Mouse (Mus musculus) cortical plate, adult 2 months (tissue): ENCODE results near the gene Itpr1. TPM values are rescaled to one million over a fixed set of nuclear protein-coding genes. Genes with fewer than 3 reads are reported as not detected.

Experiments
- H3K27ac ChIP-seq: fragments of 200-500 bp; 2 replicates; pipeline ENCODE4 v1.5.1; 2012; ENCODE audit warnings: low read length, control low read depth, inconsistent platforms; ENCODE audit not compliant: insufficient read depth
- H3K4me1 ChIP-seq: fragments of 200-500 bp; 2 replicates; pipeline ENCODE4 v1.6.1; 2011; ENCODE audit warnings: low read length; ENCODE audit not compliant: control insufficient read depth, insufficient read depth
- H3K4me3 ChIP-seq: fragments of 200-500 bp; 2 replicates; pipeline ENCODE4 v1.5.1; 2011; ENCODE audit warnings: mild to moderate bottlenecking, low read length, control low read depth; ENCODE audit not compliant: insufficient read depth
- CTCF ChIP-seq: fragments of 200-500 bp; IDR thresholded peaks from 2 replicates; pipeline ENCODE4 v1.5.1; 2011; ENCODE audit warnings: mild to moderate bottlenecking, control low read depth, low read length; ENCODE audit not compliant: insufficient read depth; ENCODE audit errors: extremely low read depth
- POLR2A ChIP-seq: fragments of 200-500 bp; IDR thresholded peaks from 2 replicates; pipeline ENCODE4 v1.6.1; 2011; ENCODE audit warnings: mild to moderate bottlenecking, low read length, control low read depth; ENCODE audit not compliant: insufficient read depth; ENCODE audit errors: extremely low read depth
- polyA plus RNA-seq: library from polyadenylated mRNA; depleted of rRNA; stranded (reverse); fragments of >200 nt; gene quantifications from 2 replicates; pipeline ENCODE4 v1.2.3, GENCODE M21; 2012

The Itpr1 gene
- polyA plus RNA-seq, 1 experiment: 152 TPM

GRCm38 (mm10) chr6:108226230-108226629, 13.3 kb downstream of the Itpr1 start:
- Histone ChIP-seq H3K4me3 (no peak overlapping the region), H3K4me1 (peaks cover 2% of the 10 kb centered on the region), H3K27ac (no peak overlapping the region)
- no peak for TF ChIP-seq CTCF
- no peak for TF ChIP-seq POLR2A

GRCm38 (mm10) chr6:108227461-108227860, 14.6 kb downstream of the Itpr1 start:
- Histone ChIP-seq H3K4me3 (no peak overlapping the region), H3K4me1 (peaks cover 3% of the 10 kb centered on the region), H3K27ac (no peak overlapping the region)
- no peak for TF ChIP-seq CTCF
- no peak for TF ChIP-seq POLR2A

GRCm38 (mm10) chr6:108228048-108228447, 15.2 kb downstream of the Itpr1 start:
- Histone ChIP-seq H3K4me3 (no peak overlapping the region), H3K27ac (no peak overlapping the region), H3K4me1 (peaks cover 3% of the 10 kb centered on the region)
- TF ChIP-seq CTCF (no peak), POLR2A (no peak)

- no peak for TF ChIP-seq POLR2A
- TF ChIP-seq CTCF: no peak
- peaks cover 3% of the 10 kb centered on the region for H3K4me1 ChIP-seq
- H3K27ac ChIP-seq: no peak overlapping the region
- H3K4me3 ChIP-seq: no peak overlapping the region
These were observed 15.7 kb downstream of the Itpr1 start for GRCm38 (mm10) chr6:108228601-108229000.

- Histone ChIP-seq H3K4me3 (no peak overlapping the region), H3K4me1 (peaks cover 3% of the 10 kb centered on the region), H3K27ac (no peak overlapping the region)
- TF ChIP-seq CTCF (no peak), POLR2A (no peak)
These were observed 17.7 kb downstream of the Itpr1 start for GRCm38 (mm10) chr6:108230608-108231007.

GRCm38 (mm10) chr6:108231892-108232710, 19.2 kb downstream of the Itpr1 start:
- H3K4me3 ChIP-seq: no peak overlapping the region
- peaks cover 8% of the 10 kb centered on the region for H3K4me1 ChIP-seq
- H3K27ac ChIP-seq: no peak overlapping the region
- TF ChIP-seq POLR2A (no peak), CTCF (0 out of 2 replicates have a peak, but pooled peaks have one; percentile 19)

GRCm38 (mm10) chr6:108233070-108233469, 20.2 kb downstream of the Itpr1 start:
- H3K27ac ChIP-seq: no peak overlapping the region
- no peak for TF ChIP-seq CTCF
- no peak for TF ChIP-seq POLR2A
- no peak overlapping the region for H3K4me3 ChIP-seq

GRCm38 (mm10) chr6:108234536-108234935, 21.6 kb downstream of the Itpr1 start:
- H3K4me3 ChIP-seq: no peak overlapping the region
- TF ChIP-seq POLR2A (no peak), CTCF (no peak)
- no peak overlapping the region for H3K27ac ChIP-seq
- peaks cover 8% of the 10 kb centered on the region for H3K4me1 ChIP-seq

More at GRCm38 (mm10) chr6:108233070-108233469, 20.2 kb downstream of the Itpr1 start:
- peaks cover 8% of the 10 kb centered on the region for H3K4me1 ChIP-seq

GRCm38 (mm10) chr6:108235680-108236123, 22.8 kb downstream of the Itpr1 start:
- Histone ChIP-seq H3K27ac (no peak overlapping the region), H3K4me1 (peaks cover 8% of the 10 kb centered on the region), H3K4me3 (no peak overlapping the region)
- no peak for TF ChIP-seq CTCF
- no peak for TF ChIP-seq POLR2A

GRCm38 (mm10) chr6:108236411-108236921, 23.6 kb downstream of the Itpr1 start:
- TF ChIP-seq CTCF (no peak), POLR2A (no peak)
- H3K4me3 ChIP-seq: no peak overlapping the region
- no peak overlapping the region for H3K27ac ChIP-seq

More at GRCm38 (mm10) chr6:108236411-108236921, 23.6 kb downstream of the Itpr1 start:
- peaks cover 10% of the 10 kb centered on the region for H3K4me1 ChIP-seq
